Mouse (Mus musculus) hindbrain, embryonic 12.5 days (tissue): ENCODE measurements around the gene BC030867. TPM values are rescaled to one million over a fixed set of nuclear protein-coding genes. Genes with fewer than 3 reads are reported as not detected.

Experiments used
- microRNA-seq: library from miRNA; unstranded; fragments of <30 nt; microRNA quantifications from one replicate; pipeline ENCODE4, GENCODE M21; 2017
- polyA plus RNA-seq: library from polyadenylated mRNA; unstranded; fragments of >200 nt; fragmentation: Nextera tagmentation; extraction: Ambion mirVana; gene quantifications from 2 replicates; pipeline ENCODE4 v1.2.1, GENCODE M21; 2016

Gene BC030867
- polyA plus RNA-seq, 1 experiment from 2014 or later, result 12.5 TPM

Small RNAs within 50 kb of the gene (microRNA-seq; reads per million reads assigned to microRNA genes)
- 1.6 reads per million for gene Mir8101

Other genes starting within 250 kb of the BC030867 start
- 35.6 and 36.2 TPM in 2 replicates for gene Mpp3, start 220.4 kb upstream of the BC030867 start, polyA plus RNA-seq
- gene Cd300lg, start 207.4 kb upstream of the BC030867 start, polyA plus RNA-seq, result 0.12 and 0.43 TPM in 2 replicates
- gene Mpp2, start 160.4 kb upstream of the BC030867 start, polyA plus RNA-seq, result 22.0 and 24.1 TPM in 2 replicates
- gene Ppy, start 147.6 kb upstream of the BC030867 start, polyA plus RNA-seq, result not detected in 2 replicates
- gene Pyy, start 141.1 kb upstream of the BC030867 start, polyA plus RNA-seq, result 3.3 and 5.5 TPM in 2 replicates
- gene Nags, start 103.4 kb upstream of the BC030867 start, polyA plus RNA-seq, result 0.14 TPM in 1 of 2 replicates, not detected in the other
- gene Tmem101, start 92.5 kb upstream of the BC030867 start, polyA plus RNA-seq, result 37.9 and 40.4 TPM in 2 replicates
- 114 TPM in 2 replicates for gene Lsm12, start 63.6 kb upstream of the BC030867 start, polyA plus RNA-seq
- gene G6pc3, start 59.3 kb upstream of the BC030867 start, polyA plus RNA-seq, result 26.8 and 27.0 TPM in 2 replicates
- 97.2 and 103 TPM in 2 replicates for gene Hdac5, start 18.7 kb upstream of the BC030867 start, polyA plus RNA-seq
- not detected in 2 replicates for gene Asb16, start 19.9 kb downstream of the BC030867 start, polyA plus RNA-seq
- 67.9 and 68.4 TPM in 2 replicates for gene Tmub2, start 36.0 kb downstream of the BC030867 start, polyA plus RNA-seq
- gene Atxn7l3, start 47.7 kb downstream of the BC030867 start, polyA plus RNA-seq, result 28.5 and 29.7 TPM in 2 replicates
- 101 and 111 TPM in 2 replicates for gene Ubtf, start 70.9 kb downstream of the BC030867 start, polyA plus RNA-seq
- 30.8 and 33.5 TPM in 2 replicates for gene Slc4a1, start 117.3 kb downstream of the BC030867 start, polyA plus RNA-seq
- 125 and 140 TPM in 2 replicates for gene Rundc3a, start 144.5 kb downstream of the BC030867 start, polyA plus RNA-seq
- 148 and 157 TPM in 2 replicates for gene Slc25a39, start 159.1 kb downstream of the BC030867 start, polyA plus RNA-seq
- gene Grn, start 181.4 kb downstream of the BC030867 start, polyA plus RNA-seq, result 96.9 and 101 TPM in 2 replicates
- gene Fam171a2, start 198.8 kb downstream of the BC030867 start, polyA plus RNA-seq, result 21.5 and 22.8 TPM in 2 replicates
- gene Itga2b, start 221.2 kb downstream of the BC030867 start, polyA plus RNA-seq, result 7.1 and 8.5 TPM in 2 replicates